Mouse (Mus musculus) adrenal gland, postnatal 14 days (tissue): ENCODE measurements at regions not wholly inside any gene's neighbourhood (a gene's known extent, or its start where the extent isn't known, plus 50 kb on each side); places are given as distances from the start of the nearest gene placed in this dataset.
A peak's percentile ranks its signal among the peaks of the same experiment; 100 is the strongest.
"Not testable (repeated sequence)": the region's sequence is repeated elsewhere in the genome, so short reads cannot be mapped to it uniquely, and the experiment has no call there.

ENCODE experiments used
- DNase-seq: peaks from one replicate; pipeline ENCODE4 v3.0.0; 2021; ENCODE audit warnings: mixed read lengths

- DNase-seq = no peak
Measured at GRCm38 (mm10) chr9:80961818-80962217, 496.5 kb upstream of the Impg1 start.

- DNase-seq = peak; percentile 16
Measured at GRCm38 (mm10) chr9:80942991-80943390, 477.7 kb upstream of the Impg1 start.

GRCm38 (mm10) chr9:80941424-80941823 is 476.1 kb upstream of the Impg1 start:
- DNase-seq = no peak

- DNase-seq = no peak
Measured at GRCm38 (mm10) chr9:80938238-80938637, 473.0 kb upstream of the Impg1 start.

GRCm38 (mm10) chr9:80930628-80931027 is 465.3 kb upstream of the Impg1 start:
- DNase-seq = no peak

- DNase-seq = no peak
Measured at GRCm38 (mm10) chr9:80920304-80920703, 455.0 kb upstream of the Impg1 start.

GRCm38 (mm10) chr9:80913867-80914266 is 448.6 kb upstream of the Impg1 start:
- DNase-seq = no peak

- DNase-seq = no peak
Measured at GRCm38 (mm10) chr9:80912177-80912576, 446.9 kb upstream of the Impg1 start.

- DNase-seq = no peak
Measured at GRCm38 (mm10) chr9:80866807-80867206, 401.5 kb upstream of the Impg1 start.

- DNase-seq = no peak
Measured at GRCm38 (mm10) chr9:80858998-80859397, 393.7 kb upstream of the Impg1 start.

GRCm38 (mm10) chr9:80848190-80848589 is 382.9 kb upstream of the Impg1 start:
- DNase-seq = no peak

GRCm38 (mm10) chr9:80832808-80833207 is 367.5 kb upstream of the Impg1 start:
- no peak for DNase-seq

- DNase-seq = no peak
Measured at GRCm38 (mm10) chr9:80825346-80825745, 360.1 kb upstream of the Impg1 start.

- DNase-seq = no peak
Measured at GRCm38 (mm10) chr9:80820066-80820465, 354.8 kb upstream of the Impg1 start.

GRCm38 (mm10) chr9:80819070-80819469 is 353.8 kb upstream of the Impg1 start:
- DNase-seq = no peak

GRCm38 (mm10) chr9:80813921-80814320 is 348.6 kb upstream of the Impg1 start:
- not testable (repeated sequence) for DNase-seq

GRCm38 (mm10) chr9:80791523-80791922 is 326.2 kb upstream of the Impg1 start:
- no peak for DNase-seq

- no peak for DNase-seq
Measured at GRCm38 (mm10) chr9:80774541-80774940, 309.3 kb upstream of the Impg1 start.

GRCm38 (mm10) chr9:80735806-80736205 is 270.5 kb upstream of the Impg1 start:
- not testable (repeated sequence) for DNase-seq

- DNase-seq = no peak
Measured at GRCm38 (mm10) chr9:80732971-80733370, 267.7 kb upstream of the Impg1 start.

GRCm38 (mm10) chr9:80723638-80724037 is 258.4 kb upstream of the Impg1 start:
- DNase-seq = no peak

GRCm38 (mm10) chr9:80718516-80718915 is 253.2 kb upstream of the Impg1 start:
- no peak for DNase-seq

- DNase-seq = no peak
Measured at GRCm38 (mm10) chr9:80709781-80710180, 244.5 kb upstream of the Impg1 start.

- no peak for DNase-seq
Measured at GRCm38 (mm10) chr9:80705264-80705663, 240.0 kb upstream of the Impg1 start.

- DNase-seq = no peak
Measured at GRCm38 (mm10) chr9:80697171-80697570, 231.9 kb upstream of the Impg1 start.
